Mouse (Mus musculus) spleen, adult 2 months (tissue): ENCODE results near the gene Pbx4.

Experiments
- CTCF ChIP-seq: fragments of 200-500 bp; IDR thresholded peaks from 2 replicates; pipeline ENCODE4 v1.5.1; 2011; ENCODE audit warnings: mild to moderate bottlenecking, inconsistent platforms; ENCODE audit not compliant: insufficient read depth, insufficient read length, insufficient replicate concordance; ENCODE audit errors: extremely low read depth
- POLR2A ChIP-seq: fragments of 200-500 bp; IDR thresholded peaks from 2 replicates; pipeline ENCODE4 v1.6.1; 2011; ENCODE audit warnings: low read depth, low read length, inconsistent platforms

GRCm38 (mm10) chr8:69847167-69848065 lies 15.1 kb downstream of the Pbx4 start:
- no peak for TF ChIP-seq CTCF
- no peak for TF ChIP-seq POLR2A
